Mouse (Mus musculus) liver, postnatal 0 days (tissue): ENCODE results near the gene Spop. TPM values are rescaled to one million over a fixed set of nuclear protein-coding genes. Genes with fewer than 3 reads are reported as not detected.
A peak's percentile ranks its signal among the peaks of the same experiment; 100 is the strongest.

Source experiments
- ATAC-seq: fragments of 200-750 bp; cut with Nextera tagmentation; 2 replicates; pipeline ENCODE4 v1.8.0; 2017; ENCODE audit warnings: mild to moderate bottlenecking, moderate library complexity
- DNase-seq: peaks from one replicate; pipeline ENCODE4 v3.0.0-alpha.2; 2016
- H3K27ac ChIP-seq: fragments of 300-500 bp; sonication (generic); 2 replicates; pipeline ENCODE4 v1.5.1; 2014; ENCODE audit warnings: antibody characterized with exemption, moderate library complexity, mild to moderate bottlenecking, low read depth
- H3K27me3 ChIP-seq: fragments of 300-500 bp; sonication (generic); 2 replicates; pipeline ENCODE4 v1.6.1; 2014; ENCODE audit warnings: low read length, control low read depth, mixed read lengths; ENCODE audit not compliant: insufficient read depth
- H3K36me3 ChIP-seq: fragments of 300-500 bp; sonication (generic); replicated peaks from 2 replicates; pipeline ENCODE4 v1.6.1; 2014; ENCODE audit warnings: mild to moderate bottlenecking, control low read depth, low read length, moderate library complexity, mixed read lengths; ENCODE audit not compliant: insufficient read depth
- H3K4me1 ChIP-seq: fragments of 300-500 bp; sonication (generic); 2 replicates; pipeline ENCODE4 v1.6.1; 2014; ENCODE audit warnings: antibody characterized with exemption, mild to moderate bottlenecking, control low read depth; ENCODE audit not compliant: insufficient read depth
- H3K4me2 ChIP-seq: fragments of 300-500 bp; sonication (generic); 2 replicates; pipeline ENCODE4 v1.6.1; 2014; ENCODE audit warnings: low read depth, mild to moderate bottlenecking, low read length, moderate library complexity, mixed read lengths
- H3K4me3 ChIP-seq: fragments of 300-500 bp; sonication (generic); 2 replicates; pipeline ENCODE4 v1.5.1; 2014; ENCODE audit warnings: low read depth, low read length
- H3K9ac ChIP-seq: fragments of 300-500 bp; sonication (generic); replicated peaks from 2 replicates; pipeline ENCODE4 v1.6.1; 2014; ENCODE audit warnings: mild to moderate bottlenecking, moderate library complexity
- H3K9me3 ChIP-seq: fragments of 300-500 bp; sonication (generic); 2 replicates; pipeline ENCODE4 v1.6.1; 2016; ENCODE audit warnings: mild to moderate bottlenecking, control low read depth, low read length, mixed read lengths
- CTCF ChIP-seq: sonication (generic); IDR thresholded peaks from 2 replicates; pipeline ENCODE4 v1.5.1; 2016; ENCODE audit warnings: antibody characterized with exemption, low read depth
- EP300 ChIP-seq: IDR thresholded peaks from 2 replicates; pipeline ENCODE4 v1.6.1; 2016; ENCODE audit warnings: antibody characterized with exemption, low read depth, mild to moderate bottlenecking
- WGBS: fragments of 180-500 bp; shearing (Covaris S2); extraction: QIAGEN DNeasy Blood & Tissue Kit; methylation state at CpG from one replicate; pipeline ENCODE4 v1.1.7; 2014; ENCODE audit not compliant: insufficient replicate concordance; 5-methylcytosine and 5-hydroxymethylcytosine counted together
- polyA plus RNA-seq: library from polyadenylated mRNA; unstranded; fragments of >200 nt; fragmentation: Nextera tagmentation; extraction: Ambion mirVana; gene quantifications from 2 replicates; pipeline ENCODE4 v1.2.1, GENCODE M21; 2015

Spop gene
- polyA plus RNA-seq, 1 experiment from 2014 or later = 53.2 TPM

DNA sequence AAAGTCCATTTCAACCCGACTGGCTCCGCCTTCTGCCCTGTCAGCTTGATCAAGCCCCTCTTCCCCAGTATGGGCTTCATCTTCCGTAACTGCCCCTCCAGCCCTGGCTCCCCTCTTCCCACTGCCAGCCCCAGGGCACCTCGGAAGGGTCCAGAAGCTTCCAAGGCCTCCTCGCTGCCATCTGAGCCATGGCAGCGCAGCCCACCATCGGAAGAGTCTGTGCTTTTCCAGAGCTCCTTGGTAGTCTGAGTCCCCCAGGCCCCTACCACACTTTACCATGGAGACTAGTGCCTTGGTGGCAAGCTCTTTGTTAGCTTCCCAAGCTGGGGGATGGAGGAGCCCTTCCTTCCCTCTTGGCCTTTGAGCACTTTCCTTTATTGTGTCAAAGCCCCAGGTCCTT lies 33.2 kb upstream of the Spop start:
- Histone ChIP-seq H3K4me3 (no peak overlapping the region), H3K4me1 (peaks cover 7% of the 10 kb centered on the region), H3K27ac (no peak overlapping the region), H3K4me2 (no peak overlapping the region), H3K9ac (no peak overlapping the region), H3K36me3 (peaks cover 64% of the 10 kb centered on the region), H3K27me3 (no peaks in the 10 kb centered on the region), H3K9me3 (no peaks in the 10 kb centered on the region)
- no peak for ATAC-seq
- TF ChIP-seq CTCF = no peak
- no peak for TF ChIP-seq EP300
- 94% methylated on average over 7 of the region's 7 CpGs for WGBS
- DNase-seq = no peak

- TF ChIP-seq EP300 = no peak
- no peak for TF ChIP-seq CTCF
- Histone ChIP-seq H3K9me3 (no peaks in the 10 kb centered on the region), H3K4me3 (no peak overlapping the region), H3K4me2 (no peak overlapping the region), H3K27me3 (no peaks in the 10 kb centered on the region), H3K36me3 (peaks cover 60% of the 10 kb centered on the region), H3K9ac (no peak overlapping the region), H3K27ac (no peak overlapping the region), H3K4me1 (peaks cover 10% of the 10 kb centered on the region)
- no peak for DNase-seq
- 97% methylated on average over 1 of the region's 1 CpGs for WGBS
- ATAC-seq = no peak
Observed at GRCm38 (mm10) chr11:95381146-95381545, 32.7 kb upstream of the Spop start.

DNA sequence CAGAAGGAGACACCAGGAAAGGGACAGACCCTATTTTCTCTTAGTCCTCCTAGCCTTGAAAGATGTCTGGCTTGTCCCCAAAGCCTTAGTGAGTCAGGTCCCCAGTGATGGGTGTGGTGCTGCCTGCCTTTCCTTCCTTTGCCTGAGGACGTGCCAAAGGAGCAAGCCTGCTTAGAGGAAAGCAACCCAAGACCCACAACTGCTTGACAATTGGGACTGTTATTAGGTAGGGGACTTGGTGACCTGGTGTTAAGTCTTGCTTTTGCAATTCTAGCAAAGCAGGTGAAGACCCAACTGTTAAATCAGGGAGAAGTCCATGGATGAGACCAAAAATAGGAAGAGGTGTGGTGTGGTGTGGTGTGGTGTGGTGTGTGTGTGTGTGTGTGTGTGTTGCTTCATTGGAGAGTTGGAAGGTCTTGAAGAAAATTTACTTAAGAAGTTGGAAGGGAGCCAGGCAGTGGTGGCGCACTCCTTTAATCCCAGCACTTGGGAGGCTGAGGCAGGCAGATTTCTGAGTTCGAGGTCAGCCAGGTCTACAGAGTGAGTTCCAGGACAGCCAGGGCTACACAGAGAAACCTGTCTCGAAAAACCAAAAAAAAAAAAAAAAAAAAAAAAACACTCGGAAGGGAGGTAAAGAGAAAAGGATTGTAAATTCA lies 30.4 kb upstream of the Spop start:
- no peak overlapping the region for H3K4me3 ChIP-seq
- peak overlapping the region; percentile 79 for H3K27ac ChIP-seq
- DNase-seq = peak; percentile 15
- no peak for ATAC-seq
- WGBS = 86% methylated on average over 5 of the region's 5 CpGs
- no peaks in the 10 kb centered on the region for H3K9me3 ChIP-seq
- TF ChIP-seq CTCF (no peak), EP300 (no peak)
- H3K4me2 ChIP-seq = peak overlapping the region; percentile 69; the same call in 1 of the 2 replicates
- no peak overlapping the region for H3K9ac ChIP-seq
- H3K36me3 ChIP-seq = peaks cover 49% of the 10 kb centered on the region
- peaks cover 15% of the 10 kb centered on the region for H3K4me1 ChIP-seq
- no peaks in the 10 kb centered on the region for H3K27me3 ChIP-seq

- Histone ChIP-seq H3K9ac (peak overlapping the region; percentile 83; the same call in 1 of the 2 replicates), H3K36me3 (peaks cover 49% of the 10 kb centered on the region), H3K4me1 (peaks cover 15% of the 10 kb centered on the region), H3K4me2 (peak overlapping the region; percentile 69), H3K27me3 (no peaks in the 10 kb centered on the region), H3K27ac (peak overlapping the region; percentile 79), H3K9me3 (no peaks in the 10 kb centered on the region), H3K4me3 (peak overlapping the region; percentile 74)
- DNase-seq (no peak), ATAC-seq (no peak)
- no peak for TF ChIP-seq EP300
- no peak for TF ChIP-seq CTCF
- WGBS = 37% methylated on average over 9 of the region's 9 CpGs
Observed at GRCm38 (mm10) chr11:95384004-95384318, 29.9 kb upstream of the Spop start.

- DNase-seq (peak; percentile 92), ATAC-seq (peak; percentile 98)
- H3K4me2 ChIP-seq = peak within 1 kb of the TSS; percentile 69
- H3K4me1 ChIP-seq = peaks cover 15% of the 10 kb centered on the region
- no peaks in the 10 kb centered on the region for H3K27me3 ChIP-seq
- no peaks in the 10 kb centered on the region for H3K9me3 ChIP-seq
- WGBS = under 1% methylated on average over 42 of the region's 42 CpGs
- peak within 1 kb of the TSS; percentile 79 for H3K27ac ChIP-seq
- TF ChIP-seq EP300 (peak; percentile 93), CTCF (peak; percentile 92)
- peaks cover 49% of the 10 kb centered on the region for H3K36me3 ChIP-seq
- peak within 1 kb of the TSS; percentile 83 for H3K9ac ChIP-seq
- peak within 1 kb of the TSS; percentile 74 for H3K4me3 ChIP-seq
Observed at GRCm38 (mm10) chr11:95384319-95384972, 29.4 kb upstream of the Spop start, which contains the start of gene Slc35b1. Gene Slc35b1, plus strand, starts transcription at chr11:95384692.

GRCm38 (mm10) chr11:95384973-95385320 lies 28.9 kb upstream of the Spop start:
- H3K9me3 ChIP-seq = no peaks in the 10 kb centered on the region
- no peaks in the 10 kb centered on the region for H3K27me3 ChIP-seq
- H3K36me3 ChIP-seq = peaks cover 48% of the 10 kb centered on the region
- H3K4me1 ChIP-seq = peaks cover 15% of the 10 kb centered on the region
- H3K4me3 ChIP-seq = peak overlapping the region; percentile 74
- peak overlapping the region; percentile 83 for H3K9ac ChIP-seq
- ATAC-seq (peak; percentile 3), DNase-seq (no peak)
- WGBS = 0% methylated on average over 14 of the region's 14 CpGs
- peak overlapping the region; percentile 69 for H3K4me2 ChIP-seq
- peak overlapping the region; percentile 79 for H3K27ac ChIP-seq
- no peak for TF ChIP-seq EP300
- TF ChIP-seq CTCF = 0 out of 2 replicates have a peak, but pooled peaks have one; percentile 6
